Mouse (Mus musculus): ENCODE measurements around the gene Col2a1. TPM values are rescaled to one million over a fixed set of nuclear protein-coding genes. Genes with fewer than 3 reads are reported as not detected.

Col2a1 gene
- polyA plus RNA-seq, 1 experiment from 2014 or later: 14.8 TPM

DNA sequence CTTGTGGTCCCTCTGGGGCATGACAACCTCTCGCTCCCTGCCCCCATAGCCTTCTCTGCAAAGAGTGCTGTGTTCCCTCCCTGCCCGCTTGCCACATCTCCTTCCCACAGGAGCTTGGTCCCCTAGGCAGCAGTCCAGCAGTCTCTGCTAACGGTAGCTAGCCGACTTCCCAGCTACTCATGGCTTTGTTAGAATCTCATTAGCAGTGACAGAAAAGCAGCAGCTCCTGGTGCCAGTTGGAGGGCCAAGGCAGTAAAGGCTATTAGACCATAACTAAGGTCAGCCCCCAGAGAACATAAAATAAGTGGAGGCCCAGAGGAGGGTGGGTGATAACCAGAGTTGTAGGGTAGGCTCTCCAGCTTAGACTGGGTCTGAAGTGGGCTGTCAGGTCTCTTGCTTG, 21.1 kb upstream of the Col2a1 start:
- no peak for TF ChIP-seq CTCF (IDR thresholded peaks at IDR 0.05; ENCODE audit: low read depth)
- Histone ChIP-seq H3K36me3 (ENCODE audit: insufficient read depth, low read length) (no peaks in the 10 kb centered on the region), H3K4me3 (replicated peaks; ENCODE audit: low read depth, low read length) (no peak overlapping the region), H3K27me3 (ENCODE audit: insufficient read depth, low read length) (no peaks in the 10 kb centered on the region), H3K4me1 (replicated peaks; ENCODE audit: insufficient read depth, low read length) (peaks cover 13% of the 10 kb centered on the region), H3K9ac (ENCODE audit: low read depth, low read length) (no peak overlapping the region), H3K27ac (no peak overlapping the region), H3K4me2 (ENCODE audit: low read length) (no peak overlapping the region), H3K9me3 (replicated peaks; ENCODE audit: low read length) (no peaks in the 10 kb centered on the region)
- peak; percentile 75 for DNase-seq (ENCODE audit: low spot score)
- 22% methylated on average over 4 of the region's 4 CpGs for whole genome bisulfite sequencing
- ATAC-seq (replicated peaks; ENCODE audit: low FRiP score, low read depth): 0 out of 2 replicates have a peak, but pooled peaks have one; percentile 26

DNA sequence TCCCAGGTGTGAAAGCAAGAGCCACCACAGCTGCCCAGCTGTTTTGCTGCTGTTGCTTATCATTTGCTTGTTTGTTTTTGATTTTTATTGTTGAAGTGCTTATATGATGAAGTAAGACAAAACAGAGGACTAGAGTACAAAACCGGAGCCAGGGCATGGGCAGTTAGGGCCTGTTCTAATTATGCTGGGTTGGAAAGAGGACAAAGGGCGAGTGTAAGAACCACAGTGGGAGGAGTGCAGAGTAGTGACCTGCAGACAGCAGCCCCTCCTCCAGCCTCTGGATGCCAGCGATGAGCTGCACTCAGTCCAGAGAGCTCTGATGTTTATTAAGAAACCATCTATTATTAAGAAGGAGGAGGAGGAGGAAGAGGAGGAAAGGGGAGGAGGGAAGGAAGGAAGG, 18.6 kb upstream of the Col2a1 start:
- H3K4me2 ChIP-seq (ENCODE audit: low read length): no peak overlapping the region
- WGBS: 39% methylated on average over 3 of the region's 3 CpGs
- TF ChIP-seq CTCF (IDR thresholded peaks at IDR 0.05; ENCODE audit: low read depth): no peak
- no peaks in the 10 kb centered on the region for H3K9me3 ChIP-seq (replicated peaks; ENCODE audit: low read length)
- no peak overlapping the region for H3K4me3 ChIP-seq (replicated peaks; ENCODE audit: low read depth, low read length)
- ATAC-seq (replicated peaks; ENCODE audit: low FRiP score, low read depth) (peak; percentile 57; the same call in 1 of the 2 replicates), DNase-seq (ENCODE audit: low spot score) (no peak)
- no peaks in the 10 kb centered on the region for H3K36me3 ChIP-seq (ENCODE audit: insufficient read depth, low read length)
- H3K27ac ChIP-seq: no peak overlapping the region
- no peak overlapping the region for H3K9ac ChIP-seq (ENCODE audit: low read depth, low read length)
- no peaks in the 10 kb centered on the region for H3K27me3 ChIP-seq (ENCODE audit: insufficient read depth, low read length)
- peaks cover 10% of the 10 kb centered on the region for H3K4me1 ChIP-seq (replicated peaks; ENCODE audit: insufficient read depth, low read length)

DNA sequence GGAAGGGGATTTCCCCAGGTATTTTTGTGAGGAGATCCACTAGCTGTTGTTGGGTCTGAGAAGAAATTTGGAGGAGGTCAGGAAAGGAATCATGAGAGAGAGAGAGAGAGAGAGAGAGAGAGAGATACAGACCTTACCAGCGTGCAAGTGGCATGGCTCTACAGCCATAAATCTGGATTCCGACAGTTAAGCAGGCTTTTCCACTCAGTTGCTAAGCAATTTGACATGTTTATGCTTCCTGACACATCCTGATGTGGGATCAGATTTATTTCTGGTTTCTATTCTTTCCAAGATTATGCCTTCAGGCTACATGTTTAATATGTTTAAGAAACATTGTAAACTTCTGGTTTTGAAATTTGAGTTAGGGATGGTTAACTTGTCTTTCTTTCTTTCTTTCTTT, 17.4 kb upstream of the Col2a1 start:
- H3K36me3 ChIP-seq (ENCODE audit: insufficient read depth, low read length): no peaks in the 10 kb centered on the region
- no peak overlapping the region for H3K27ac ChIP-seq
- DNase-seq (ENCODE audit: low spot score): peak; percentile 82
- no peak overlapping the region for H3K4me3 ChIP-seq (replicated peaks; ENCODE audit: low read depth, low read length)
- no peak for TF ChIP-seq CTCF (IDR thresholded peaks at IDR 0.05; ENCODE audit: low read depth)
- H3K9me3 ChIP-seq (replicated peaks; ENCODE audit: low read length): no peaks in the 10 kb centered on the region
- H3K27me3 ChIP-seq (ENCODE audit: insufficient read depth, low read length): no peaks in the 10 kb centered on the region
- no peaks in the 10 kb centered on the region; the same call in 1 of the 2 replicates for H3K4me1 ChIP-seq (replicated peaks; ENCODE audit: insufficient read depth, low read length)
- no peak for ATAC-seq (replicated peaks; ENCODE audit: low FRiP score, low read depth)
- 7% methylated on average over 2 of the region's 2 CpGs for WGBS
- H3K4me2 ChIP-seq (ENCODE audit: low read length): no peak overlapping the region
- no peak overlapping the region for H3K9ac ChIP-seq (ENCODE audit: low read depth, low read length)

DNA sequence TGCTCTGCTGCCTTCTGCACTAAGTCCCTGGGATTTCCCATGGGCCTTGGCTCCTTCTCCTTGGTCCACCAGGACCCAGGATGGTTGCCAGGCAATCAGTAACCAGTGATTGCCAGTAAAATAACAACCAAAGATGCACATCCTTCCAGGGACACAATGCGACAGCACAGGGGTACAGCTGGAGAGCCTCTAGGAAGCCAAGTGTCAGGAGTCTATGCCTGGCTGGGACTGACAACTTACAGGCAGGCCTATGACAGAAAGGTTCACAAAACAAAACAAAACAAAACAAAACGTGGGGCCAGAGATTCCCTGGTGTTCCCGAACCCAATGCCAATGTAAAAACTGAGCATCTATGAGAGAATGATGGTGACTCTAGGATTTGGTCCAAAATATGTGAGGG, 14.6 kb upstream of the Col2a1 start:
- H3K27me3 ChIP-seq (ENCODE audit: insufficient read depth, low read length): no peaks in the 10 kb centered on the region
- H3K36me3 ChIP-seq (ENCODE audit: insufficient read depth, low read length): no peaks in the 10 kb centered on the region
- no peak overlapping the region for H3K9ac ChIP-seq (ENCODE audit: low read depth, low read length)
- ATAC-seq (replicated peaks; ENCODE audit: low FRiP score, low read depth) (no peak), DNase-seq (ENCODE audit: low spot score) (no peak)
- no peak for TF ChIP-seq CTCF (IDR thresholded peaks at IDR 0.05; ENCODE audit: low read depth)
- no peak overlapping the region for H3K4me3 ChIP-seq (replicated peaks; ENCODE audit: low read depth, low read length)
- no peak overlapping the region for H3K27ac ChIP-seq
- H3K9me3 ChIP-seq (replicated peaks; ENCODE audit: low read length): no peaks in the 10 kb centered on the region
- no peaks in the 10 kb centered on the region for H3K4me1 ChIP-seq (replicated peaks; ENCODE audit: insufficient read depth, low read length)
- 52% methylated on average over 3 of the region's 3 CpGs for WGBS
- no peak overlapping the region for H3K4me2 ChIP-seq (ENCODE audit: low read length)

DNA sequence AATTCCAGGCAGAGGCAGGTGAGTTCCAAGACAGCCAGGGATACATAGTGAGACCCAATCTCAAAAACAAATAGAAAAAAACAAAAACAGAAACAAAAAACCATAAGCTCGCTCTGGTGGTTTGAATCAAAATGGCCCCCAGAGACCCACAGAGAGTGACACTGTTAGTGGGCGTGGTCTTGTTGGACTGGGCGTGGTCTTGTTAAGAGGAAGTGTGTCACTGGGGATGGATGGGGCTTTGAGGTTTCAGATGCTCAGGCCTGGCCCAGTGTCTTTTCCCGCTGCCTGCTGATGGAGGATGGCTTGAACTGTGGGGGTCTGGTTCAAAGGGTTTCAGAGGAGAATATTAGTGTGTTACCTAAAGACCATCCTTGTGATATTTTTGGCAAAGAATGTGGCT, 13.4 kb upstream of the Col2a1 start:
- no peak for DNase-seq (ENCODE audit: low spot score)
- H3K27me3 ChIP-seq (ENCODE audit: insufficient read depth, low read length): no peaks in the 10 kb centered on the region
- 84% methylated on average over 4 of the region's 4 CpGs for WGBS
- H3K36me3 ChIP-seq (ENCODE audit: insufficient read depth, low read length): no peaks in the 10 kb centered on the region
- no peak overlapping the region for H3K4me2 ChIP-seq (ENCODE audit: low read length)
- no peak overlapping the region for H3K27ac ChIP-seq
- no peak for ATAC-seq (replicated peaks; ENCODE audit: low FRiP score, low read depth)
- no peak for TF ChIP-seq CTCF (IDR thresholded peaks at IDR 0.05; ENCODE audit: low read depth)
- H3K4me1 ChIP-seq (replicated peaks; ENCODE audit: insufficient read depth, low read length): no peaks in the 10 kb centered on the region
- H3K9ac ChIP-seq (ENCODE audit: low read depth, low read length): no peak overlapping the region
- no peaks in the 10 kb centered on the region for H3K9me3 ChIP-seq (replicated peaks; ENCODE audit: low read length)
- no peak overlapping the region for H3K4me3 ChIP-seq (replicated peaks; ENCODE audit: low read depth, low read length)

DNA sequence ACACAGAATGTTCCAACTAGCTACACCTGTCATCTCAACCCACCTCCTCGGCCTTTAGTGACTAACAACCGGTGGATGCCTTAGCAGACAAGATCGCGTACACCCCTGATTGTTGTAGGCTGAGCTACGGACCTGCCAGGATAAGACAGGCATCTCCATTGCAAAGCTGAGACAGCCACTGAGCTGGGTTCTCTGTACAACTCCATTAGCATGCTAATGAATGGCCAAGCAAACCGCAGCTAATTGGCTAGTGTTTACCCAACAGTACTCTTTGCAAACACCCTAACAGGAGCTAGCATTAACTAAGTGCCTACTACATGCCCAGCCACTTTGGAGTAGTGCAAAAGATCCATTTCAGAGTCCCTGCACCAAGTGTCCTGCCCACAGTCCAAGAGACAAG, 8.3 kb upstream of the Col2a1 start:
- Histone ChIP-seq H3K9me3 (replicated peaks; ENCODE audit: low read length) (no peaks in the 10 kb centered on the region), H3K4me2 (ENCODE audit: low read length) (no peak overlapping the region), H3K9ac (ENCODE audit: low read depth, low read length) (no peak overlapping the region), H3K36me3 (ENCODE audit: insufficient read depth, low read length) (no peaks in the 10 kb centered on the region), H3K4me3 (replicated peaks; ENCODE audit: low read depth, low read length) (no peak overlapping the region), H3K27me3 (ENCODE audit: insufficient read depth, low read length) (no peaks in the 10 kb centered on the region), H3K4me1 (replicated peaks; ENCODE audit: insufficient read depth, low read length) (no peaks in the 10 kb centered on the region), H3K27ac (no peak overlapping the region)
- no peak for TF ChIP-seq CTCF (IDR thresholded peaks at IDR 0.05; ENCODE audit: low read depth)
- WGBS: 75% methylated on average over 6 of the region's 6 CpGs
- no peak for DNase-seq (ENCODE audit: low spot score)
- ATAC-seq (replicated peaks; ENCODE audit: low FRiP score, low read depth): no peak

DNA sequence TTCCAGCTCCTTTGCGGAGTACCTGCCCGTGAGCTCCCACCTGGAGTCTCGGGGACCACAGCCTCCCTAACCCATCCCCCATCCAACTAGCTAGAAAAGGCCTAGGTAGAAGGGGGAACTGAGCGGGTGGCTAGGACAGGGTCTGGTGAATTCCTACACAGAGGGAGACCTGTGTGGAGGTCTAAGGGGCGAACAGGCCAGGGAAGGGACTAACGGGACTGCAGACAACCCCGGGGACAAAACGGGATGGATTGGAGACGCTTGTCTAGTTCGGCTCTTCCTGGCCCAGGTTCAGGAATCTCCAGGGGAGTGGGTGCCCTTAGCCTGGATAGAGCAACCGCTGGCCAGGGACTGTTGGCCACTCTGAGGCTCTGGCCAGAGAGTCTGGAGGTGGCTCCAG, 686 bp upstream of the Col2a1 start:
- no peak overlapping the region for H3K9ac ChIP-seq (ENCODE audit: low read depth, low read length)
- ATAC-seq (replicated peaks; ENCODE audit: low FRiP score, low read depth): no peak
- WGBS: 23% methylated on average over 11 of the region's 11 CpGs
- peaks cover 48% of the 10 kb centered on the region for H3K27me3 ChIP-seq (ENCODE audit: insufficient read depth, low read length)
- DNase-seq (ENCODE audit: low spot score): no peak
- H3K4me1 ChIP-seq (replicated peaks; ENCODE audit: insufficient read depth, low read length): peaks cover 30% of the 10 kb centered on the region
- H3K9me3 ChIP-seq (replicated peaks; ENCODE audit: low read length): no peaks in the 10 kb centered on the region
- H3K4me3 ChIP-seq (replicated peaks; ENCODE audit: low read depth, low read length): peak overlapping the region; percentile 34; the same call in 1 of the 2 replicates
- H3K36me3 ChIP-seq (ENCODE audit: insufficient read depth, low read length): no peaks in the 10 kb centered on the region
- H3K27ac ChIP-seq: no peak overlapping the region
- H3K4me2 ChIP-seq (ENCODE audit: low read length): peak overlapping the region; percentile 65
- TF ChIP-seq CTCF (IDR thresholded peaks at IDR 0.05; ENCODE audit: low read depth): no peak

Measured in kidney, postnatal 0 days (tissue).